Mouse (Mus musculus) heart, postnatal 14 days (tissue): ENCODE results near the gene Olfr51. TPM values are rescaled to one million over a fixed set of nuclear protein-coding genes. Genes with fewer than 3 reads are reported as not detected.
"Not testable (repeated sequence)": the region's sequence is repeated elsewhere in the genome, so short reads cannot be mapped to it uniquely, and the experiment has no call there.

ENCODE experiments used
- DNase-seq, 2 experiments: peaks; one replicate each; pipeline ENCODE4 v3.0.0; 2021 to 2022
- intact Hi-C: fragments of 180-260 bp; cut with DNase I; formaldehyde crosslinking; loops from one replicate; pipeline ENCODE4 v1.15.1; 2025
- long read RNA-seq, 2 experiments: library from polyadenylated mRNA; stranded (forward); transcript quantifications; one replicate each; pipeline ENCODE4 v2.0.0; 2021
- total RNA-seq, 2 experiments: library from RNA; stranded (reverse); gene quantifications; 2 replicates each; pipeline ENCODE4 v1.2.3; 2021

Olfr51 gene
- not detected for total RNA-seq
- long read RNA-seq, experiment 1 = 0 reads
- long read RNA-seq, experiment 2 = 0 reads

GRCm38 (mm10) chr11:51003296-51003695 lies at the start of gene Olfr51:
Olfr51 (plus strand) TSS chr11:51003596.
- DNase-seq = no peak
- intact Hi-C loops = no loop called here

DNA sequence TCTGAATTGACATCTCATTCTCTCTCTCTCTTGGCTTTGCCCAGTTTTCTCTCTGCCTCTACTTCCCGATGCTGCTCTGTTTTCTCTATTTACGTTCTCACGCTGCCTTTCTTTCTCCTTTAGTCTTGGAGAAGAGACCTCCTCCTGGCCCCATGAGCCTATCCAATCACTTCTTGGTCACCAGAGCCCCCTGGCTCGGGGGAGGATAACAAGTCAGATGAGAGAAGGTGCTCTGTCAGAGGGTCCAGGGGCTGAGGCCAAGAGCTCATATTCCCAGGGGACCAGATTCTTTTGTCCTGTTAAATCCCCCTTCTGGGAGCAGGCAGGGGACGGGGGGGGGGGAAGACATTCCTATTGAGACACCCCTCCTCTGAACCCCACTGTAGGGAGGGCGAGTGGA lies 49.7 kb upstream of the Olfr51 start, which contains the start of gene Prop1:
Gene Prop1 (minus strand): TSS at position 101 of the 400 bp plus-strand sequence.
- intact Hi-C loops = no loop called here
- no peak for DNase-seq

- intact Hi-C loops = no loop called here
- DNase-seq = no peak
Observed at GRCm38 (mm10) chr11:50964886-50965285, 38.5 kb upstream of the Olfr51 start.

DNA sequence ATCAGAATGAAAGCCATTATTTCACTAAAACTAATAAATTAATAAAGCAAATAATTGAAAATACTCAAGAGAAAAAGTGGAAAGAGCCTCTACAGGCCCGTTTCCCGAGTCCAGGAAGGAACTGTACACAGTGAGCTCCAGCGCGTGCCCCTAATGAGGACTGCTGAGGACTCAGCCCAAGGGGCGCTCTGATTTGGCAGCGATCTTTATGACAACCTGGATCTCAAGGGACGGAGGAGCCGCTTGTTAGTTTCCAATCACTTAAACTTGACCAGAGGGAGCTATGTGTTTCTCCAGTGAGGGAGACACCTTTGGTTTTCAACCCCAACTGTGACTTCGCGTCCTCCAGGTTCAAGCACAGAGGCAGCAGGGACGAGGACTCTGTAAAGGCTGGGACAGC lies 37.2 kb upstream of the Olfr51 start, which contains the start of gene Olfr1378:
Gene Olfr1378 (plus strand): TSS at position 301 of the 400 bp plus-strand sequence.
- intact Hi-C loops = no loop called here
- DNase-seq = no peak

DNA sequence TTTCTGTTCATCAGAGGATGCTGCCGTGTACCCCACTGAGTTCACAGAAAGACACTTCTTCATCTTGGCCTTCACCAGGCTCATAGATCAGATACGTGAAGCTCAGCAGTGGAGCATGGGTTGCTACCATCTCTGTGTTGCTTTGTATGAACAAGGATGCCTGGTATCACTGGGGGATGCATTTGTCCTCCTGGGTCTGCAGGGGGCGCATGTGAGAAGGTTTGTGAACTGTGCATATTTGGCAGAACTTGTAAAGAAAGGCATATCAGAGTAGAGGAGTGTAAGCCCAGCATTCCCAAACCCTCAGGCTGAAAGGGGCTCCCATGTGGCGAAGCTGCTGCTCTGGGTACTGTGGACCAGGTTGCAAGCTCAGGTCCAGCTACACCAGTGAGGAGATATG lies 26.2 kb upstream of the Olfr51 start:
- no peak for DNase-seq
- intact Hi-C loops = no loop called here

GRCm38 (mm10) chr11:50981667-50982066 lies 21.7 kb upstream of the Olfr51 start, which contains the start of gene Olfr1377:
Olfr1377 (plus strand) TSS chr11:50981967.
- no peak for DNase-seq
- intact Hi-C loops = no loop called here

DNA sequence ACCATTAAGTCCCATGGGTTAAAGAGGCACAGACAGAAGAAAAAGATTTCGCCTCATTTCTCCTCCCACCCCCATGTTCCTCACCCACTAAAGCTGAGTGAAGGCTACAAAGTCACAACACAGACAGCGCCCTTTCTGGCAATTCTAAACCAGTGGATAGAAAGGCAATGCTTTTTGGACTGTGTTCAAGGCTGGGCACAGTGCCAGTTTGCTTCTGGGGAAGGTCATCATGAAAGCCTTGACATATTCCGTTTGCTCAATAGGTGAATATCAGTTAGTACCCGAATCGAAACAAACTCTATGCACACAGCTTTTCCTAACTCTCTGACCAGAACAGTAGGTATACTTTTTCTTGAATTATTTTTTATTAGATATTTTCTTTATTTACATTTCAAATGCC lies 8.4 kb downstream of the Olfr51 start:
- intact Hi-C loops = no loop called here
- peak; percentile 11 to 40 for DNase-seq

GRCm38 (mm10) chr11:51013936-51014335 lies 10.5 kb downstream of the Olfr51 start, which contains the start of gene Olfr54:
Olfr54 (plus strand) TSS chr11:51014236.
- DNase-seq = no peak
- intact Hi-C loops = no loop called here

DNA sequence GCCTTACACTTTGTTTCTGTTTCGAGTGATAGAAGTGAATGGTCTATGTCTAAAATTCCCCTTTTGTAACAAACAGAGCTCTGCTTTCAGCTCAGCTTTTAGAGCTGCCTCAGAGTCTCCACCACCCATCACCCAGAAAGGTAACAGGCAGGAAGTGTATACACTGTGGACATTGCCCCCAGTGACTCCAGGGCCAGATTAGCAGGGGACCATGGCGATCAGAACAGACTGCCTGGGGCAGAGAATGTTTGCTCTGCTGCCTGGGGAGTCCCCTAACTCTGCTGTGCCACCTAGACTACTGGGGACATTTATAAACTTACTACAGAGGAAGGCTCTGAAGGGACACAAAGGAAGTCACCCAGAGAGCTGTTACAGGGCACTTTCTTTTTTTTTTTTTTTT lies 12.9 kb downstream of the Olfr51 start:
- intact Hi-C loops = no loop called here
- DNase-seq = no peak

GRCm38 (mm10) chr11:51026811-51027210 lies 23.4 kb downstream of the Olfr51 start:
- DNase-seq, intact Hi-C loops: not testable (repeated sequence)

- intact Hi-C loops, DNase-seq: not testable (repeated sequence)
Observed at GRCm38 (mm10) chr11:51029381-51029780, 26.0 kb downstream of the Olfr51 start.

DNA sequence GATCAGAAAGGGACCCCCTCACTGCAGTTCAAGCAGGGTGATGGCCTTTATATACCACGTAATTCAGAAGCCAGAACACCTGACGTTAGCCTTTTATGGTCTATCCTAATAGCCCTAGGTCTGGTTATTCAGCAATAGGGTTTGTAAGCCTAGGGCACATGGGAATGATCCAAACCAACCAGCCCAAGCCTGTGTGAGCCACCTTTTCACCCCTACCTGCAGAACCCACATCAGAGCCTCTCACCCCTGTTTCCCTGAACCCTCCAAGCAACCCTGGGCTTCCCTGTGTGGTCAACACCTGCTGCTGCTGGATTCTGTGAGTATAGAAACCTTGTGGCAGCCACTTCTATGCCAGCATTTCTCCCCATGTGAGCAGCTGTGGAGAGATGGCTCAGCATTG lies 26.8 kb downstream of the Olfr51 start:
- intact Hi-C loops = no loop called here
- DNase-seq = no peak

DNA sequence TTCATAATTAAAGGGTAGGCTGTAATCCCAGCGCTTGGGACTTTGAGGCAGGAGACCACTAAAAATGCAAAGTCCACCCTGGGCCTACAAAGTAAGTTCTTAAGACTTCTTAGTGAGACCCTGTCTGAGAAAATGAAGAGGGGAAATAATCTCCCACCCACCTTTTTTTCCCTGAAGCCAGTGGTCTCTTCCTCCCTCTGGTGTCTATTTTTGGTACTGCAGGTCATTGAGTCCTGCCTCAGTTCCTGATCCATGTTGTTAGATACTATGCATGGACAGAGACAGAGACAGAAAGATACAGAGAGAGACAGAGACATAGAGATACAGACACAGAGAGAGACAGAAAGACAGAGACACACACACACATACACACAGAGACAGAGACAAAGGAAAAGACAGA lies 29.5 kb downstream of the Olfr51 start:
- peak; percentile 4 to 43 for DNase-seq
- intact Hi-C loops = loop anchor here (1.0 kb wide), 1 partner anchor 93 kb away; no protein-coding TSS in a partner anchor

GRCm38 (mm10) chr11:51034141-51034540 lies 30.7 kb downstream of the Olfr51 start:
- intact Hi-C loops, DNase-seq: not testable (repeated sequence)

DNA sequence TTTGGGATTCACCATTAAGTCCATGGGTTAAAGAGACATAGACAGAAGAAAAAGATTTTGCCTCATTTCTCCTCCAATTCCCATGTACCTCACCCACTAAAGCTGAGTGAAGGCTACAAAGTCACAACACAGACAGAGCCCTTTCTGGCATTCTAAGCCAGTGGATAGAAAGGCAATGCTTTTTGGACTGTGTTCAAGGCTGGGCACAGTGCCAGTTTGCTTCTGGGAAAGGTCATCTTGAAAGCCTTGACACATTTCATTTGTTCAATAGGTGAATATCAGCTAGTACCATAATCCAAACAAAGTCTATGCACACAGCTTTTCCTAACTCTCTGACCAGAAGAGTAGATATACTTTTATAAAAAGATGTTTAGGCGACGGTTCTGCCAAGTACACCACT lies 32.6 kb downstream of the Olfr51 start:
- intact Hi-C loops = no loop called here
- DNase-seq = peak in 1 of 2 experiments; percentile 32

GRCm38 (mm10) chr11:51044776-51045175 lies 41.4 kb downstream of the Olfr51 start:
- intact Hi-C loops, DNase-seq: not testable (repeated sequence)

DNA sequence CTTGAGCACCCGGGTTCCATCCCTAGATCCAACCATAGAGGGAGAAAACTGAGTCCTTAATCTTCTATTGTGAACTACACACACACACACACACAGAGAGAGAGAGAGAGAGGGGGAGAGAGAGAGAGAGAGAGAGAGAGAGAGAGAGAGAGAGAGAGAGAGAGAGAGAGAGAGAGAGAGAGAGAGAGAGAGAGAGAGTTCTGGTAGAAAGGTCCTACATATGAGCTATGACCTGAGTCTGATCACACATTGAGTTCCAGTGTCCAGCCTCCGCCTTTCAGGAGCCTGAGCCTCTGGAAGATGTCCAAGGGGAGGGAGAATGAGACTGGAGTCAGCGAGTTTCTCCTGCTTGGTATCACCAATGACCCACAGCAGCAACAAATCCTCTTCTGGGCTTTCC lies 44.4 kb downstream of the Olfr51 start, which contains the start of gene Olfr1375:
Gene Olfr1375 (plus strand): TSS at position 301 of the 400 bp plus-strand sequence.
- DNase-seq, intact Hi-C loops: not testable (repeated sequence)

DNA sequence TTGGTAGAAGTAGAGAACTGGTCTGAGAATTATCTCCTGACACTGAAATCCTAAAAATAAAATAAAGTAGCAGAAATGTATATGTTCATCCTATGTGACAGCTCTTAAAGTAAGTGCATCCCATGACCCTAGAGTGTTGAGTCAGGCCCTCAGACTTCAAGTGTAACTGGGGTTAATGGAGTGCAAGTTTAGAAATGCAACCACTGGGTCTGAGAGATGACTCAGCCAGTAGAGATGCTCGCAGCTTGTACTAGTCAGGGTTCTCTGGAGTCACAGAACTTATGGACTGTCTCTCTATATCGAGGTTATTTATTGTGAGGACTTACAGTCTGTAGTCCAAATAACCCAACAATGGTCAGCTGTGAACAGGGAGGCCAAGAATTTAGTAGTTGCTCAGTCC lies 48.3 kb downstream of the Olfr51 start:
- DNase-seq = no peak
- intact Hi-C loops = loop anchor here (10.0 kb wide), 1 partner anchor 227 kb away; the partner anchor contains the start of gene Zfp354c

- DNase-seq = no peak
- intact Hi-C loops = loop anchor here (10.0 kb wide), 1 partner anchor 228 kb away; the partner anchor contains the start of gene Zfp354c
Observed at GRCm38 (mm10) chr11:51053230-51053629, 49.8 kb downstream of the Olfr51 start.

- intact Hi-C loops = loop anchor here (5.0 to 10.0 kb wide), 2 partner anchors 127 to 234 kb away; partner anchors contain the start of genes Zfp354b and Zfp354c
- peak; percentile 72 to 73 for DNase-seq
Observed at GRCm38 (mm10) chr11:51059151-51059571, 55.8 kb downstream of the Olfr51 start, which contains the start of gene Zfp354a. Zfp354a (plus strand) TSS chr11:51059257.
